Mouse (Mus musculus) embryonic facial prominence, embryonic 13.5 days (tissue): Measurements from ENCODE around the gene Mef2b. TPM values are rescaled to one million over a fixed set of nuclear protein-coding genes. Genes with fewer than 3 reads are reported as not detected.
A peak's percentile ranks its signal among the peaks of the same experiment; 100 is the strongest.
"Not testable (repeated sequence)": the region's sequence is repeated elsewhere in the genome, so short reads cannot be mapped to it uniquely, and the experiment has no call there.

Source experiments
- ATAC-seq: fragments of 200-750 bp; cut with Nextera tagmentation; 2 replicates; pipeline ENCODE4 v1.8.0; 2017; ENCODE audit warnings: low read depth; ENCODE audit not compliant: insufficient number of reproducible peaks, insufficient read depth, low FRiP score, low TSS enrichment
- H3K27ac ChIP-seq: fragments of 300-500 bp; sonication (generic); 2 replicates; pipeline ENCODE4 v1.5.1; 2015; ENCODE audit warnings: moderate library complexity, mild to moderate bottlenecking, inconsistent platforms
- H3K27me3 ChIP-seq: fragments of 300-500 bp; sonication (generic); 2 replicates; pipeline ENCODE4 v1.6.1; 2015; ENCODE audit warnings: mild to moderate bottlenecking, inconsistent platforms
- H3K36me3 ChIP-seq: fragments of 300-500 bp; sonication (generic); 2 replicates; pipeline ENCODE4 v1.6.1; 2015; ENCODE audit warnings: mild to moderate bottlenecking, inconsistent platforms
- H3K4me1 ChIP-seq: fragments of 300-500 bp; sonication (generic); 2 replicates; pipeline ENCODE4 v1.6.1; 2015; ENCODE audit warnings: inconsistent platforms
- H3K4me2 ChIP-seq: fragments of 300-500 bp; sonication (generic); 2 replicates; pipeline ENCODE4 v1.6.1; 2015; ENCODE audit warnings: moderate library complexity, mild to moderate bottlenecking, inconsistent platforms
- H3K4me3 ChIP-seq: fragments of 300-500 bp; sonication (generic); 2 replicates; pipeline ENCODE4 v1.5.1; 2015; ENCODE audit warnings: mild to moderate bottlenecking, inconsistent platforms
- H3K9ac ChIP-seq: fragments of 300-500 bp; sonication (generic); 2 replicates; pipeline ENCODE4 v1.6.1; 2015; ENCODE audit warnings: mild to moderate bottlenecking, inconsistent platforms
- H3K9me3 ChIP-seq: fragments of 300-500 bp; sonication (generic); 2 replicates; pipeline ENCODE4 v1.6.1; 2016; ENCODE audit warnings: inconsistent platforms
- WGBS: fragments of 180-500 bp; shearing (Covaris S2); methylation state at CpG from one replicate; pipeline ENCODE4 v1.1.7; 2015; ENCODE audit warnings: mixed read lengths; 5-methylcytosine and 5-hydroxymethylcytosine counted together
- microRNA-seq: library from miRNA; unstranded; fragments of <30 nt; microRNA quantifications from one replicate; pipeline ENCODE4, GENCODE M21; 2016
- polyA plus RNA-seq: library from polyadenylated mRNA; unstranded; fragments of >200 nt; fragmentation: Nextera tagmentation; extraction: Ambion mirVana; gene quantifications from 2 replicates; pipeline ENCODE4 v1.2.1, GENCODE M21; 2015

Mef2b gene
- polyA plus RNA-seq, 1 experiment from 2014 or later: 2.0 TPM

DNA sequence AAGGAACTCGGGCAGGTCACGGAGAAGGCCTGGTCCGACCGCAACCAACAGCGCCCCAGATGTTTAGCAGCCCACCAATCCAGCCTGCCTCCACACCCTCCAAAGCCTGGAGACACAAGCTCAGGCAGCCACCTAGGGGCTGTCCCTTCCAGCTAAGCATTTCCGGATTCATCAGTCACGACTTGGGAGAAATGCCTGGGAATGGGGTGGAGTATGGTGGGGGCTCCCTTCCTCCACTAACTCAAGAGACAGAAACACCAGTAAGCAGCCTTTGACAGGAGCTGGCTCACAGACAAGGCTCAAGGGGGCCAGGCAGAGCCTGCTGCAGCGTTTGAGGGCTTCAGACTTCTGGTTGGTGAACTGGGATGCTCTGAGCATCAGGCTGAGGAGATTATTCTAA, 71.0 kb downstream of the Mef2b start:
- Histone ChIP-seq H3K36me3 (no peaks in the 10 kb centered on the region), H3K4me1 (peaks cover 22% of the 10 kb centered on the region), H3K4me2 (peak overlapping the region; percentile 88), H3K9me3 (no peaks in the 10 kb centered on the region), H3K9ac (peak overlapping the region; percentile 60; the same call in 1 of the 2 replicates), H3K27ac (no peak overlapping the region), H3K27me3 (0 out of 2 replicates have a peak, but pooled peaks cover 9% of the 10 kb centered on the region), H3K4me3 (peak overlapping the region; percentile 3; the same call in 1 of the 2 replicates)
- WGBS: 14% methylated on average over 8 of the region's 8 CpGs
- no peak for ATAC-seq

DNA sequence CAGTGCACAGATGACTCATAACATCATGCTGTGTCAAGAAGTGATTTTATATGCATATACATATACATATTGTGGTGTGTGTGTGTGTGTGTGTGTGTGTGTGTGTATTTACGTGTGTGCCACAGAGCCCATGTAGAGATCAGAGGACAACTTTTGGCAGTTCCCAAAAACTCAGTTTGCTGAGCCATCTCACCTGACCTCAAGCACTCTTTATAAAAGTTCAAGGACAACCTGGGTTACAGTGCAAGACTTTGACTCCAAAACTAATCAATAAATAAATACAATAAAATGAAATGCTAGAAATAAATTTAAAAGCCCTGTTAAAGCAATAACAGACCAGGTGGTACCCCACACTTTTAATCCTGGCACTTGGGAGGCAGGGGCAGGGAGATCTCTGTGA, 71.8 kb downstream of the Mef2b start:
- Histone ChIP-seq H3K27me3 (0 out of 2 replicates have a peak, but pooled peaks cover 9% of the 10 kb centered on the region), H3K4me1 (peaks cover 22% of the 10 kb centered on the region), H3K9me3 (no peaks in the 10 kb centered on the region), H3K36me3 (no peaks in the 10 kb centered on the region), H3K27ac (no peak overlapping the region), H3K4me3 (peak overlapping the region; percentile 69), H3K4me2 (peak overlapping the region; percentile 88), H3K9ac (peak overlapping the region; percentile 77)
- WGBS: 85% methylated on average over 1 of the region's 1 CpGs
- ATAC-seq: no peak

DNA sequence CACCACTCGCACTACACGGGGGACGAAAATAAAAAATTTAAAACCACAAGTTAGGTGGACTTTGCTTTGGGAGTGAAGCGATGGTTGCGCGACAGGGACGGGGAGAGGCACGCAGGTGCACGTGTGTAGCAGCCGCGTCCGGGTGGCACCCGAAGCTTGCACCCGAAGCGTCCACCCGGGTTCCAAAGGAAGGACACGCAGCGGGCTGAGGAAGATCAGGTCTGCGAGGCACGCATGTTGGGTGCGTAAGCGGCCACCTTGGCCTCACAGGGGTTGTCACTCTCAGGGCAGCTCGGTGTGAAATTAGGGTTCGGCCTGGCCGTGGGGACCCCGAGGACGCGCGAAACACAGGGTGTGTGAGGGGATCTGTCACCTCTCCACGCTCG, 72.2 kb downstream of the Mef2b start:
- peak overlapping the region; percentile 69 for H3K4me3 ChIP-seq
- peak overlapping the region; percentile 77 for H3K9ac ChIP-seq
- WGBS: 2% methylated on average over 31 of the region's 31 CpGs
- no peaks in the 10 kb centered on the region for H3K9me3 ChIP-seq
- no peak overlapping the region for H3K27ac ChIP-seq
- H3K4me1 ChIP-seq: peaks cover 22% of the 10 kb centered on the region
- H3K36me3 ChIP-seq: no peaks in the 10 kb centered on the region
- ATAC-seq: peak; percentile 1; the same call in 1 of the 2 replicates
- 0 out of 2 replicates have a peak, but pooled peaks cover 9% of the 10 kb centered on the region for H3K27me3 ChIP-seq
- peak overlapping the region; percentile 88 for H3K4me2 ChIP-seq

DNA sequence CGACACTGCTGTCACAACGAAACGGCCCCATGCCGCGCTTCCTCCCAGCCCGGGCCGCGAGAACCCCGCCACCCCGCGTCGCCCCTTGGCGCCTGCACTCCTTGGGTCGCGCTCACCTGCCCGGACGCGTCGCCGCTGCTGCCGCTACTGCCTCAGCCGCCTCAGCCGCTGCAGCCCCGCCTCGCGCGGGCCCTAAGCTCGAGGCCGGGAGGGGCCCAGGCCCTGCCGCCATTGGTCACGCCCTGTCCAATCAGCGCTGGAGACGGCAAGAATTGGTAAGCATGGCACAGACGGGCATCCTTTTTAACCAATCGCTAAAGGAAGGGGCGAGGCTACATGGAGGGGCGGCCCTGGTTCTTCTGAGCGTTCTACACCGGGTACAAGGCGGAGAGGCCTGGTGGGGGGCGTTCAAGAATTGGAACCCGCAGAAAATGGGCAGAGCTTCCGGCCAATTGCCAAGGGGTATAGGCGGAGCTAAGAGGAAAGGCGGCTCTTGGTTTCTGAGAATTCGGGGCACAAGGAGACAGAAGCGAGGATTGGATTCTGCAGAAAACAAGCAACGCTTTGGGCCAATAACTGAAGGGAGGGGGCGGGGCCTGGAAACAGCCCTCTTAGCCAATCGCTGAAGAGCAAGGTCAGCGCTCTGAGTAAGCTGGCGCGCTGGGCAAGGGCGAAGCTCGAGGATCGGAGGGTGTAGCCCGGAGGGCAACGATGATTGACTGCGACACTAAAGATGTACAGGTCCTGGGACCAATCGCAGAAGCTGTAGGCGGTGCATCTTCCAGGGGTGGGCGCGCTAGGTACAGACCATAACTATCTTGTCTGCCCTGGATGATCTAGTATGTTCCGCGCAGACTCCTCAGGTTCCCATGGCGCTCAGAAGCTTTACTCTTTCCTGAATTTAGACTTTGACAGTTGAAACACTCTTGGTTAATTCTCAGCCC, 72.9 kb downstream of the Mef2b start, which contains the start of gene Slc25a42:
Gene Slc25a42, minus strand, starts transcription at position 194 of the 944 bp plus-strand sequence.
- Histone ChIP-seq H3K9ac (peak within 1 kb of the TSS; percentile 77), H3K4me3 (peak within 1 kb of the TSS; percentile 69), H3K36me3 (no peaks in the 10 kb centered on the region), H3K27ac (peak within 1 kb of the TSS; percentile 62; the same call in 1 of the 2 replicates), H3K4me2 (peak within 1 kb of the TSS; percentile 88), H3K27me3 (0 out of 2 replicates have a peak, but pooled peaks cover 9% of the 10 kb centered on the region), H3K9me3 (no peaks in the 10 kb centered on the region), H3K4me1 (peaks cover 22% of the 10 kb centered on the region)
- peak; percentile 99 for ATAC-seq
- under 1% methylated on average over 66 of the region's 66 CpGs for WGBS

DNA sequence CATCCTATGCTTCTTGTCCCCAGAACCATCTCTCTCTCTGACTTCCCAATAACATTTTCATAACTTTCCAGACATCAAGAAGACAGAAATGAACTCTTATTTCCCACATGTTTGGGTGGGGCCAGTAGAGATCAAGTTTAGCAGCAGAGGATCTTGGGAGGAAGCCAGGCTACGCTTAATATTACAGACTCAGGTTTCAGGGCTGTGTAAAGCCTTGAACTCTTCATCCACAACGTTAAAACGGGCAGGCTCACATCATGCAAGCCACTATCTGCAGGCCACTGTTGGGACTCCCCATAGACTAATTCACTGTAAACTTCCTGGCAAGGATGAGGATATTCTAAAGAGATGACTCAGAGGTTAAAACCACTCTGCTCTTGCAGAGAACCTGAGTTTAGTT, 74.9 kb downstream of the Mef2b start:
- ATAC-seq: no peak
- Histone ChIP-seq H3K36me3 (no peaks in the 10 kb centered on the region), H3K27ac (no peak overlapping the region), H3K9ac (no peak overlapping the region), H3K4me2 (no peak overlapping the region), H3K4me1 (peaks cover 22% of the 10 kb centered on the region), H3K4me3 (no peak overlapping the region), H3K27me3 (0 out of 2 replicates have a peak, but pooled peaks cover 12% of the 10 kb centered on the region), H3K9me3 (no peaks in the 10 kb centered on the region)
- 65% methylated on average over 3 of the region's 3 CpGs for WGBS

DNA sequence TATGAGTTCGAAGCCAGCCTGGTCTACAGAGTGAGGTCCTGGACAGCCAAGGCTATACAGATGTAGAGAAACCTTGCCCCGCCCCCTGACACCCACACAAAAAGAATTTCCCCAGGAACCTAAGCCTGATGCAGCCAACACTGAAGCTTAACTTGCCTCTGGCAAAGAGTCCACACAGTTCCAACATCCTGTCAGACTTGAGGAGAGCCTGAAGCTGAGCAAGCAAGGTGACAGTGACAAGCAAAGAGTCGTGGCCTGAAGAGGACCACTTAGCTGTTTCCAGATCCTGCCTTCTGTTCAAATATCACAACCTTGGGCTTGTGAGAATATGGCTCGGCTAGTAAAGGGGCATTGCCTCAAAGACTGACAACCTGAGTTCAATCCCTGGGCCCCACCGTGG, 75.6 kb downstream of the Mef2b start:
- ATAC-seq: no peak
- H3K27me3 ChIP-seq: 0 out of 2 replicates have a peak, but pooled peaks cover 12% of the 10 kb centered on the region

DNA sequence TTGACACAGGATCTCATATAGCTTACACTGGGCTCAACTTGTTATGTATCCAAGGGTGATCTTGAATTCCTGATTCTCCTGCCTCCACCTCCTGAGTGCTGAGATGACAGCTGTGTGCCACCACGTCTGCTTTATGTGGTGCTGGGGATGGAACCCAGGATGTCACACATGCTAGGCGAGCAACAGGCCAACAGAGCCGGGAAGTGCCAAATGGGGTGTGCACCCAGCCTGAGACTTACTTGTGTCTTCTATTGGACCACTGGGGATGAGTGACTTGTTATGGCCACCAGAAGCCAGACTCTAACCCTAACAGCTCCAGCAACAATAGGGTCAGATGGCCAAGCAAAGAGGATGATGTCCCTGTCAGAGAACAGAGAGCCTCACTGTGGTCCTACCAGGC, 76.7 kb downstream of the Mef2b start:
- not testable (repeated sequence) for H3K4me3 ChIP-seq, H3K36me3 ChIP-seq, ATAC-seq, H3K9me3 ChIP-seq, H3K4me2 ChIP-seq, H3K27ac ChIP-seq, H3K27me3 ChIP-seq, H3K4me1 ChIP-seq, H3K9ac ChIP-seq
- WGBS: 74% methylated on average over 3 of the region's 3 CpGs

More for the DNA sequence above, 75.6 kb downstream of the Mef2b start:
- no peaks in the 10 kb centered on the region for H3K9me3 ChIP-seq
- H3K36me3 ChIP-seq: no peaks in the 10 kb centered on the region
- no peak overlapping the region for H3K27ac ChIP-seq
- H3K4me2 ChIP-seq: no peak overlapping the region
- H3K9ac ChIP-seq: no peak overlapping the region
- peaks cover 20% of the 10 kb centered on the region for H3K4me1 ChIP-seq
- no peak overlapping the region for H3K4me3 ChIP-seq
- 72% methylated on average over 5 of the region's 5 CpGs for WGBS

DNA sequence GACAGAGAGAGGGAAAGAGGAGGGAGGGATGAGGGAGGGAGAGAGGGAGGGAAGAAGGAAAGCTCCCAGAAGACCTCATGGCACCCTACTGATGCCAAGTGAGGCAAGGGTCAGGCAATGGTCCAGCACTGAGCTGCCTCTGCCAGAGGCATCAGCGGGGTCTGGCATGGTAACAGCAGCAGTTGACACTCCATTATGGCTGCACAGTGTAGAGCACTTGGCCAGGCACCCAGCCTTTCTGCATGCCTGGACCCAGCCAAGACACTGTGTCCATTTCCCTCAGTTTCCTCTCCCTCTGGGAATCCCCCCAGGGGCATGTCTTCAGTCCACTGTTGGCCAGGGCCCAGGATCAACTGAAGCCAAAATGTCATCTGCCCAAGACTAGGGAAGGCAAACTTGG, 77.1 kb downstream of the Mef2b start:
- Histone ChIP-seq H3K4me2 (no peak overlapping the region), H3K9me3 (no peaks in the 10 kb centered on the region), H3K36me3 (no peaks in the 10 kb centered on the region), H3K27ac (no peak overlapping the region), H3K27me3 (0 out of 2 replicates have a peak, but pooled peaks cover 3% of the 10 kb centered on the region), H3K4me3 (no peak overlapping the region), H3K4me1 (peaks cover 6% of the 10 kb centered on the region), H3K9ac (no peak overlapping the region)
- ATAC-seq: no peak
- WGBS: 60% methylated on average over 1 of the region's 1 CpGs

Small RNA genes within 50 kb of the gene (microRNA-seq; reads per million reads assigned to microRNA genes)
- not detected for gene Mir7066

Other genes with a start within 250 kb of the Mef2b start
- gene Tssk6, start 237.5 kb upstream of the Mef2b start, polyA plus RNA-seq: 4.5 and 4.7 TPM in 2 replicates
- 178 and 184 TPM in 2 replicates for gene Ndufa13, start 237.2 kb upstream of the Mef2b start, polyA plus RNA-seq
- gene Yjefn3, start 237.0 kb upstream of the Mef2b start, polyA plus RNA-seq: 3.6 TPM in 2 replicates
- 35.5 and 35.6 TPM in 2 replicates for gene Gatad2a, start 143.3 kb upstream of the Mef2b start, polyA plus RNA-seq
- gene Mau2, start 97.0 kb upstream of the Mef2b start, polyA plus RNA-seq: 60.3 and 63.7 TPM in 2 replicates
- gene Sugp1, start 96.9 kb upstream of the Mef2b start, polyA plus RNA-seq: 51.1 and 56.5 TPM in 2 replicates
- gene Tm6sf2, start 66.8 kb upstream of the Mef2b start, polyA plus RNA-seq: 0.76 and 1.9 TPM in 2 replicates
- 0.21 TPM in 1 of 2 replicates, not detected in the other for gene Hapln4, start 56.3 kb upstream of the Mef2b start, polyA plus RNA-seq
- gene Ncan, start 18.8 kb upstream of the Mef2b start, polyA plus RNA-seq: 1.4 and 2.0 TPM in 2 replicates
- gene Nr2c2ap, start 8.4 kb upstream of the Mef2b start, polyA plus RNA-seq: 26.7 and 28.4 TPM in 2 replicates
- gene Rfxank, start 557 bp upstream of the Mef2b start, polyA plus RNA-seq: 26.4 and 27.5 TPM in 2 replicates
- gene Borcs8, start 212 bp upstream of the Mef2b start, polyA plus RNA-seq: 56.1 and 57.4 TPM in 2 replicates
- 68.5 and 70.5 TPM in 2 replicates for gene Tmem161a, start 32.6 kb downstream of the Mef2b start, polyA plus RNA-seq
- 4.9 and 5.5 TPM in 2 replicates for gene Slc25a42, start 72.6 kb downstream of the Mef2b start, polyA plus RNA-seq
- gene Sugp2, start 94.5 kb downstream of the Mef2b start, polyA plus RNA-seq: 39.7 and 43.3 TPM in 2 replicates
- gene Armc6, start 94.8 kb downstream of the Mef2b start, polyA plus RNA-seq: 24.8 and 25.9 TPM in 2 replicates
- gene Homer3, start 143.1 kb downstream of the Mef2b start, polyA plus RNA-seq: 47.3 and 57.5 TPM in 2 replicates
- 54.4 and 58.3 TPM in 2 replicates for gene Ddx49, start 162.8 kb downstream of the Mef2b start, polyA plus RNA-seq
- 315 and 327 TPM in 2 replicates for gene Cope, start 162.8 kb downstream of the Mef2b start, polyA plus RNA-seq
- gene Cers1, start 176.1 kb downstream of the Mef2b start, polyA plus RNA-seq: 9.3 and 9.4 TPM in 2 replicates
- 2.2 and 4.2 TPM in 2 replicates for gene Gdf1, start 190.1 kb downstream of the Mef2b start, polyA plus RNA-seq
- gene Upf1, start 213.6 kb downstream of the Mef2b start, polyA plus RNA-seq: 20.3 and 22.1 TPM in 2 replicates
- 0.59 and 0.81 TPM in 2 replicates for gene Comp, start 233.8 kb downstream of the Mef2b start, polyA plus RNA-seq